Mouse (Mus musculus) heart, embryonic 14.5 days (tissue): Measurements from ENCODE around the gene Ccnk. TPM values are rescaled to one million over a fixed set of nuclear protein-coding genes. Genes with fewer than 3 reads are reported as not detected.

ENCODE experiments used
- ATAC-seq: fragments of 200-750 bp; cut with Nextera tagmentation; 2 replicates; pipeline ENCODE4 v1.8.0; 2017; ENCODE audit warnings: low read depth, moderate TSS enrichment; ENCODE audit not compliant: insufficient number of reproducible peaks, insufficient read depth, low FRiP score
- H3K27ac ChIP-seq, 2 experiments: fragments of 200-500 bp in 1 of 2; fragments of 300-500 bp in 1 of 2; sonication (generic) in 1 of 2; replicated peaks in 1 of 2; 2 replicates each; pipeline ENCODE4 v1.5.1; 2012 to 2014; ENCODE audit warnings: low read depth in 2 of 2, low read length in 2 of 2, control low read depth in 1 of 2, mild to moderate bottlenecking in 1 of 2, mixed read lengths in 1 of 2; ENCODE audit not compliant: control insufficient read depth in 1 of 2, insufficient read depth in 1 of 2
- H3K27me3 ChIP-seq: fragments of 300-500 bp; sonication (generic); 2 replicates; pipeline ENCODE4 v1.6.1; 2014; ENCODE audit warnings: mild to moderate bottlenecking, low read length, control low read depth; ENCODE audit not compliant: control insufficient read depth, insufficient read depth
- H3K36me3 ChIP-seq: fragments of 300-500 bp; sonication (generic); 2 replicates; pipeline ENCODE4 v1.6.1; 2014; ENCODE audit warnings: mild to moderate bottlenecking, control low read depth, low read length, mixed read lengths; ENCODE audit not compliant: control insufficient read depth, insufficient read depth
- H3K4me1 ChIP-seq, 2 experiments: fragments of 200-500 bp in 1 of 2; fragments of 300-500 bp in 1 of 2; sonication (generic) in 1 of 2; 2 replicates each; pipeline ENCODE4 v1.6.1; 2012 to 2014; ENCODE audit warnings: low read length in 2 of 2, control low read depth in 1 of 2, mixed read lengths in 1 of 2; ENCODE audit not compliant: control insufficient read depth in 2 of 2, insufficient read depth in 2 of 2
- H3K4me2 ChIP-seq: fragments of 300-500 bp; sonication (generic); 2 replicates; pipeline ENCODE4 v1.6.1; 2014; ENCODE audit warnings: mild to moderate bottlenecking, low read length
- H3K4me3 ChIP-seq, 2 experiments: fragments of 200-500 bp in 1 of 2; fragments of 300-500 bp in 1 of 2; sonication (generic) in 1 of 2; 2 replicates each; pipeline ENCODE4 v1.5.1; 2012 to 2014; ENCODE audit warnings: low read length in 2 of 2, mild to moderate bottlenecking in 2 of 2, control low read depth in 1 of 2, low read depth in 1 of 2, moderate library complexity in 1 of 2; ENCODE audit not compliant: control insufficient read depth in 1 of 2, insufficient read depth in 1 of 2
- H3K9ac ChIP-seq: fragments of 300-500 bp; sonication (generic); 2 replicates; pipeline ENCODE4 v1.6.1; 2014; ENCODE audit warnings: mild to moderate bottlenecking, low read length
- H3K9me3 ChIP-seq: fragments of 300-500 bp; sonication (generic); 2 replicates; pipeline ENCODE4 v1.6.1; 2016; ENCODE audit warnings: low read length, control low read depth; ENCODE audit not compliant: control insufficient read depth
- WGBS: fragments of 180-500 bp; shearing (Covaris S2); extraction: QIAGEN DNeasy Blood & Tissue Kit; methylation state at CpG from one replicate; pipeline ENCODE4 v1.1.7; 2014; 5-methylcytosine and 5-hydroxymethylcytosine counted together
- polyA plus RNA-seq: library from polyadenylated mRNA; unstranded; fragments of >200 nt; fragmentation: Nextera tagmentation; extraction: Ambion mirVana; gene quantifications from 2 replicates; pipeline ENCODE4 v1.2.1, GENCODE M21; 2014

Ccnk gene
- polyA plus RNA-seq, 1 experiment from 2014 or later, result 3.9 TPM

DNA sequence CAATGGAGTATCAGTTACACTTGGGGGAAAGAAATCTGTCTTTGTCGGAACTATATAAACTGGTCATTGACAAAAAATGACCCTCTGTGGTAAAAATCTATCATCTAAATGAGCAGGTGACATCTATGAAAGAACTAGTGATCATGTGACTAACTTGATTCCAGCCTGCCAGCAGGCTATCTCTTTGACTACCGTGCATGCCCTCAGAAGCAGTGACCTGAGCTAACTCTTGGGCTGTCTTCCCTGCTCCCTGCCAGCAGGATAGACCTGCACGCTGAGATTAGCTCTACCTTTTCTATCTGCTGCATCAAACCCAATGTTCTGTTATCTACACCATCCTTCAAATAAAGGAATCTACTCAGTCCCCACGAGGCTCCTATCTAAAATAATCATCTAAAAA is 6.7 kb upstream of the Ccnk start:
- H3K4me3 ChIP-seq, result no peak overlapping the region
- H3K27me3 ChIP-seq, result no peaks in the 10 kb centered on the region
- peaks cover 2 to 38% of the 10 kb centered on the region in 2 experiments for H3K4me1 ChIP-seq
- H3K36me3 ChIP-seq, result no peaks in the 10 kb centered on the region
- ATAC-seq, result no peak
- WGBS, result 56% methylated on average over 4 of the region's 4 CpGs
- no peaks in the 10 kb centered on the region for H3K9me3 ChIP-seq
- H3K27ac ChIP-seq, result no peak overlapping the region
- H3K4me2 ChIP-seq, result no peak overlapping the region
- H3K9ac ChIP-seq, result no peak overlapping the region

GRCm38 (mm10) chr12:108174606-108175505 is 4.5 kb upstream of the Ccnk start:
- ATAC-seq, result no peak
- H3K27me3 ChIP-seq, result no peaks in the 10 kb centered on the region
- no peak overlapping the region for H3K4me3 ChIP-seq
- H3K9ac ChIP-seq, result no peak overlapping the region
- 64% methylated on average over 8 of the region's 8 CpGs for WGBS
- H3K4me1 ChIP-seq, result peaks cover 2 to 30% of the 10 kb centered on the region in 2 experiments
- no peaks in the 10 kb centered on the region for H3K9me3 ChIP-seq
- no peaks in the 10 kb centered on the region for H3K36me3 ChIP-seq
- H3K4me2 ChIP-seq, result no peak overlapping the region
- H3K27ac ChIP-seq, result no peak overlapping the region

DNA sequence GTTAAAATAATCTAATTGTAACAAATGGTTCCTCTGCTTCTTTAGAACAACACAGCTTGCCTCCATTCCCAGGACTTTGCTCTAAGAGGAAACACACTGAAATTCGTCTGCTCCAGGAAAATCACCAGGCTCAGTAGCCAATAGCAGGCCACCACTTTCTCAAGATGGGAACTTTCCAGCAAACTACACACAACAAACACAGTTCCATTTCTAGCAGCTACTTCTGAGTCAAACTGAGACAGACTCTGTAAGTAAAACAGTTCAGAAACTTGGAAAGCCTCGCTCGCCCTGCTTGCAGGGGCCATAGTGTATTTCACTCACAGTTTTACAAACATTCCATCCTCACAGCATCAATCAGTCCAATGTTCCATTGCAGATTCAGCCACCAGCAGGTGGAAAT is 3.0 kb upstream of the Ccnk start:
- Histone ChIP-seq H3K27me3 (no peaks in the 10 kb centered on the region), H3K27ac (no peak overlapping the region), H3K9me3 (no peaks in the 10 kb centered on the region), H3K4me2 (no peak overlapping the region), H3K4me3 (no peak overlapping the region), H3K9ac (no peak overlapping the region), H3K36me3 (no peaks in the 10 kb centered on the region; the same call in 1 of the 2 replicates), H3K4me1 (peaks cover 2 to 36% of the 10 kb centered on the region in 2 experiments)
- WGBS, result 77% methylated on average over 3 of the region's 3 CpGs
- ATAC-seq, result no peak

- peaks cover 0 to 30% of the 10 kb centered on the region in 2 experiments; a peak in 3 of 4 replicates for H3K4me1 ChIP-seq
- H3K4me2 ChIP-seq, result peak overlapping the region; percentile 78
- peak overlapping the region; percentile 97 for H3K9ac ChIP-seq
- WGBS, result under 1% methylated on average over 94 of the region's 103 CpGs
- H3K27ac ChIP-seq, result peak overlapping the region; percentile 69 to 93
- peaks cover 20% of the 10 kb centered on the region for H3K36me3 ChIP-seq
- ATAC-seq, result peak; percentile 27
- H3K9me3 ChIP-seq, result no peaks in the 10 kb centered on the region
- no peaks in the 10 kb centered on the region for H3K27me3 ChIP-seq
- peak overlapping the region; percentile 77 to 99 for H3K4me3 ChIP-seq
Measured at GRCm38 (mm10) chr12:108178331-108179245, 791 bp upstream of the Ccnk start.

GRCm38 (mm10) chr12:108179246-108179320 is 296 bp upstream of the Ccnk start, which contains the start of gene Setd3:
Gene Setd3 (minus strand): TSS chr12:108179314.
- peak within 1 kb of the TSS; percentile 97 for H3K9ac ChIP-seq
- peak within 1 kb of the TSS; percentile 78 to 99 for H3K4me3 ChIP-seq
- H3K27ac ChIP-seq, result peak within 1 kb of the TSS; percentile 73 to 93
- H3K9me3 ChIP-seq, result no peaks in the 10 kb centered on the region
- WGBS, result 2% methylated on average over 7 of the region's 9 CpGs
- ATAC-seq, result no peak
- H3K36me3 ChIP-seq, result peaks cover 25% of the 10 kb centered on the region
- H3K27me3 ChIP-seq, result no peaks in the 10 kb centered on the region
- H3K4me1 ChIP-seq, result peaks cover 0 to 30% of the 10 kb centered on the region in 2 experiments; a peak in 3 of 4 replicates
- peak within 1 kb of the TSS; percentile 78 for H3K4me2 ChIP-seq

- H3K4me3 ChIP-seq, result no peak overlapping the region
- H3K36me3 ChIP-seq, result peaks cover 48% of the 10 kb centered on the region
- H3K27me3 ChIP-seq, result no peaks in the 10 kb centered on the region
- no peak for ATAC-seq
- H3K27ac ChIP-seq, result no peak overlapping the region
- H3K4me1 ChIP-seq, result peaks cover 0 to 21% of the 10 kb centered on the region in 2 experiments; a peak in 3 of 4 replicates
- no peak overlapping the region for H3K9ac ChIP-seq
- H3K9me3 ChIP-seq, result no peaks in the 10 kb centered on the region
- no peak overlapping the region for H3K4me2 ChIP-seq
- 94% methylated on average over 6 of the region's 6 CpGs for WGBS
Measured at GRCm38 (mm10) chr12:108181716-108182115, 2.3 kb downstream of the Ccnk start.

- Histone ChIP-seq H3K9me3 (no peaks in the 10 kb centered on the region), H3K27ac (no peak overlapping the region), H3K4me2 (no peak overlapping the region), H3K4me1 (no peaks in the 10 kb centered on the region), H3K36me3 (peaks cover 97% of the 10 kb centered on the region), H3K4me3 (no peak overlapping the region), H3K9ac (no peak overlapping the region), H3K27me3 (no peaks in the 10 kb centered on the region)
- no peak for ATAC-seq
- WGBS, result 88% methylated on average over 6 of the region's 6 CpGs
Measured at GRCm38 (mm10) chr12:108187541-108188091, 8.2 kb downstream of the Ccnk start.
